Mouse (Mus musculus): Measurements from ENCODE around the gene Igsf21.

The Igsf21 gene

GRCm38 (mm10) chr4:140246180-140247005 lies at the start of gene Igsf21:
Gene Igsf21, minus strand, starts transcription at chr4:140246784.
- peak; percentile 62 for DNase-seq (ENCODE audit: low read depth, low spot score)

- DNase-seq (ENCODE audit: low read depth, low spot score) = no peak
Observed at GRCm38 (mm10) chr4:140285726-140286316, 39.2 kb upstream of the Igsf21 start.

GRCm38 (mm10) chr4:140283398-140283797 lies 36.8 kb upstream of the Igsf21 start:
- DNase-seq (ENCODE audit: low read depth, low spot score) = peak; percentile 82

- no peak for DNase-seq (ENCODE audit: low read depth, low spot score)
Observed at GRCm38 (mm10) chr4:140278269-140278668, 31.7 kb upstream of the Igsf21 start.

GRCm38 (mm10) chr4:140271913-140272312 lies 25.3 kb upstream of the Igsf21 start:
- DNase-seq (ENCODE audit: low read depth, low spot score) = no peak

- no peak for DNase-seq (ENCODE audit: low read depth, low spot score)
Observed at GRCm38 (mm10) chr4:140270451-140270850, 23.9 kb upstream of the Igsf21 start.

- DNase-seq (ENCODE audit: low read depth, low spot score) = no peak
Observed at GRCm38 (mm10) chr4:140269184-140269840, 22.7 kb upstream of the Igsf21 start.

GRCm38 (mm10) chr4:140267835-140268234 lies 21.3 kb upstream of the Igsf21 start:
- DNase-seq (ENCODE audit: low read depth, low spot score) = no peak

- no peak for DNase-seq (ENCODE audit: low read depth, low spot score)
Observed at GRCm38 (mm10) chr4:140267086-140267485, 20.5 kb upstream of the Igsf21 start.

GRCm38 (mm10) chr4:140258968-140259367 lies 12.4 kb upstream of the Igsf21 start:
- DNase-seq (ENCODE audit: low read depth, low spot score) = peak; percentile 84

GRCm38 (mm10) chr4:140252369-140252768 lies 5.8 kb upstream of the Igsf21 start:
- DNase-seq (ENCODE audit: low read depth, low spot score) = peak; percentile 32

GRCm38 (mm10) chr4:140249011-140249744 lies 2.6 kb upstream of the Igsf21 start:
- peak; percentile 94 for DNase-seq (ENCODE audit: low read depth, low spot score)

GRCm38 (mm10) chr4:140248396-140248795 lies 1.8 kb upstream of the Igsf21 start:
- DNase-seq (ENCODE audit: low read depth, low spot score) = peak; percentile 89

- DNase-seq (ENCODE audit: low read depth, low spot score) = no peak
Observed at GRCm38 (mm10) chr4:140247006-140248003, 721 bp upstream of the Igsf21 start.

GRCm38 (mm10) chr4:140245286-140246179 lies 1.1 kb downstream of the Igsf21 start:
- peak; percentile 67 for DNase-seq (ENCODE audit: low read depth, low spot score)

- peak; percentile 29 for DNase-seq (ENCODE audit: low read depth, low spot score)
Observed at GRCm38 (mm10) chr4:140244835-140245234, 1.7 kb downstream of the Igsf21 start.

- DNase-seq (ENCODE audit: low read depth, low spot score) = no peak
Observed at GRCm38 (mm10) chr4:140244161-140244813, 2.3 kb downstream of the Igsf21 start.

- DNase-seq (ENCODE audit: low read depth, low spot score) = no peak
Observed at GRCm38 (mm10) chr4:140243231-140243630, 3.4 kb downstream of the Igsf21 start.

- peak; percentile 69 for DNase-seq (ENCODE audit: low read depth, low spot score)
Observed at GRCm38 (mm10) chr4:140242291-140242690, 4.3 kb downstream of the Igsf21 start.
